Mouse (Mus musculus): ENCODE measurements around the gene St6galnac3. TPM values are rescaled to one million over a fixed set of nuclear protein-coding genes. Genes with fewer than 3 reads are reported as not detected.

St6galnac3 gene
- total and polyA plus RNA-seq, 3 experiments: 2.2 to 5.2 (median 4.9) TPM

DNA sequence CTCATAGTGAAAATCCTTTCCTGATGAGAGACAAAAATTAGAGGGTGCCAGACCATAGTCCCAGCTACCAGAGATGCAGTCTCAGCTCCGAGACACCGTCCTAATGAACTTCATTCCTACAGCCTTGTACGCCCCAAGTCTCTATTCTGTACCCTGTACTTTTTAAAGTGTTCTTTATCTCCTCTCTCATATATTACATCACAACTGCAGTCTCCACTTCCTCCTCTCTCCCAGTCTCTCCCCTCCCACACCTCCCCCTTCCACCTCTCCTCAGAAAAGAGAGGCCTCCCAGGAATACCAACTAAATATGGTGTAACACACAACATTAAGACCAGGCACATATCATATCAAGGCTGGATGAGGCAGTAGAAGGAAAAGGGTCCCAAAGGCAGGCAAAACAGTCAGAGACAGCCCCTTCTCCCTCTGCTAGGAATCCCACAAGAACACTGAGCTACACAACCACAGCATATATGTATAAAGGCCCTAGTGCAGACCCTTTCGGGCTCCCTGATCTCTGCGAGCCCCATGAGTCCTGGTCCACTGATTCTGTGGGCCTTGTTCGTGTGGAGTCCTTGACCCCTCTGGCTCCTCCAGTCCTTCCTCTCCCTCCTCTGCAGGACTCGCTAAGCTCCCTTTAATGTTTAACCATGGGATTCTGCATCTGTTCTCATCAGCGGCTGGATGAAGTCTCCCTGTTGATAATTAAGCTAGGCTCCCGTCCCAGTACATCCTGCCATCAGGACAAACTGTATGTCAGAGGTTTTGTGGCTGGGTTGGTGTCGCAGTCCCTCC lies 502.2 kb downstream of the St6galnac3 start:
- Histone ChIP-seq H3K79me2 (replicated peaks; ENCODE audit: control insufficient read depth, insufficient read depth, low read length) (no peaks in the 10 kb centered on the region), H3K9ac (ENCODE audit: low read depth, low read length) (no peak overlapping the region), H3K4me3 (no peak overlapping the region), H3K36me3 (ENCODE audit: control insufficient read depth, insufficient read depth, low read length) (no peaks in the 10 kb centered on the region), H3K4me1 (ENCODE audit: control insufficient read depth, insufficient read depth, low read length) (no peaks in the 10 kb centered on the region), H3K27ac (no peak overlapping the region), H3K27me3 (ENCODE audit: control insufficient read depth, insufficient read depth, low read length) (no peaks in the 10 kb centered on the region)
- WGBS: 81% methylated on average over 10 of the region's 10 CpGs
- TF ChIP-seq EP300 (IDR thresholded peaks at IDR 0.05; ENCODE audit: insufficient read depth, low read depth, low read length) (no peak), CTCF (IDR thresholded peaks at IDR 0.05) (no peak), POLR2A (IDR thresholded peaks at IDR 0.05; ENCODE audit: insufficient read depth, low read depth, low read length) (no peak)
- intact Hi-C loops (cut with DNase I): no loop called here
- no peak for DNase-seq

DNA sequence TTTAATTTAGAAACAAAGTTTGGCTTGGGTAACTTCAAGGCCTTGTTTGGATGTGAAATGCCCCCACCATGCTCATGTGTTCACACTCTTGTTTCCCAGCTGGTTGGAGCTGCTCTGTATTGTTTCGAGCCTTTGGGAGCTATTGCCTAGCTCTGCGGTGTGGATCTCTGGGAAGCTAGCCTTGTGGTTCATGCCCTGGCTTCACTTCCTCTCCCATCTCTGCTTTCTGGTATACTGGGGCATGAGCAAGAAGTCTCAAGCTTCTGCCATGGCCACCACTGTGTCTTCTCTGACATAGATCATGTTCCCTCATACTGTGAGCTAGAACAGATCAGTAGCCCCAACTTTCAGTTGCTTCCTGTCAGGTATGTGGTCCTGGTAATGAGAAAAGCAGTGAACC lies 505.6 kb downstream of the St6galnac3 start:
- WGBS: 94% methylated on average over 2 of the region's 2 CpGs
- no peaks in the 10 kb centered on the region for H3K27me3 ChIP-seq (ENCODE audit: control insufficient read depth, insufficient read depth, low read length)
- intact Hi-C loops (cut with DNase I): no loop called here

DNA sequence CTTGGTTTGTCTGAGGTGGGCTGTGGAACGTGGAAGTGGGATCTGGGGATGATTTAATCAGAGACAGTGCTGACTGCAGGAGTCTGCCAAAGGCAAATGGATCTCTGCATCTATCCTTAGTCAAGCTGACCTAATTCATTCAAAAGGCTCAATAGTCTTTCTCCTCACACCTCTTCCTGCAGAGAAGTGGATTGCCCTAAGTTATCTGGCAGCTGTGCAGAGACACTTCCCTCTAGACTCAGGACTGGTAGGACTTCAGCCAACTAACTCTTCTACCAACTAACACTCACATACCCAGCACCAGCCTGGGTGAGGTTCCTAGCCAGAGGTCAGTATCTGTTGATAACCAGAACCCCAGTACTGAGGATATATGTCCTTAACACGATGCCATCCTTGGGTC lies 516.8 kb downstream of the St6galnac3 start:
- no peak for TF ChIP-seq POLR2A (IDR thresholded peaks at IDR 0.05; ENCODE audit: insufficient read depth, low read depth, low read length)
- no peak for TF ChIP-seq CTCF (IDR thresholded peaks at IDR 0.05)
- no peak for TF ChIP-seq EP300 (IDR thresholded peaks at IDR 0.05; ENCODE audit: insufficient read depth, low read depth, low read length)
- 63% methylated on average over 2 of the region's 2 CpGs for WGBS
- no peak for DNase-seq

More for the DNA sequence above, 505.6 kb downstream of the St6galnac3 start:
- Histone ChIP-seq H3K36me3 (ENCODE audit: control insufficient read depth, insufficient read depth, low read length) (no peaks in the 10 kb centered on the region), H3K27ac (no peak overlapping the region), H3K79me2 (replicated peaks; ENCODE audit: control insufficient read depth, insufficient read depth, low read length) (no peaks in the 10 kb centered on the region), H3K4me3 (no peak overlapping the region), H3K4me1 (ENCODE audit: control insufficient read depth, insufficient read depth, low read length) (no peaks in the 10 kb centered on the region), H3K9ac (ENCODE audit: low read depth, low read length) (no peak overlapping the region)
- no peak for TF ChIP-seq CTCF (IDR thresholded peaks at IDR 0.05)
- no peak for TF ChIP-seq POLR2A (IDR thresholded peaks at IDR 0.05; ENCODE audit: insufficient read depth, low read depth, low read length)
- no peak for TF ChIP-seq EP300 (IDR thresholded peaks at IDR 0.05; ENCODE audit: insufficient read depth, low read depth, low read length)
- DNase-seq: no peak

DNA sequence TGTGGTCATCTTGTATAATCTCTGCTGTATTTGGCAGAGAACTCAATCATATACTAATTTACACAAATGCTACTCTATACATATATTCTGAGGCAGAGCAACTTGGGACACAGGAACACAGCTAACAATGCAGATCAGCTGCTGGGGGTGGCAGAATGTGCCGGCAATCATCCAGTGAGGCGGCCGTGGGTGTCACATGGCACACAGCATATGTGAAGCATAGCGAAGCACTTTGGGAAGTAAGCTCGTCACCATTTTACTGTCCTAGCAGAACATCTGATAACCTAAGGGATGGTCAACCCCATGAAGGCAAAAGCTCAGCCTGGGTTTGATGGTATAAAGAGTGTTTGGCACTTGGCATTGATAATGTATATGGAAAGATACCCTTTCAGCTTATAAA lies 520.9 kb downstream of the St6galnac3 start:
- intact Hi-C loops (cut with DNase I): no loop called here
- Histone ChIP-seq H3K27me3 (ENCODE audit: control insufficient read depth, insufficient read depth, low read length) (no peaks in the 10 kb centered on the region), H3K9ac (ENCODE audit: low read depth, low read length) (no peak overlapping the region), H3K4me1 (ENCODE audit: control insufficient read depth, insufficient read depth, low read length) (no peaks in the 10 kb centered on the region), H3K4me3 (no peak overlapping the region), H3K36me3 (ENCODE audit: control insufficient read depth, insufficient read depth, low read length) (no peaks in the 10 kb centered on the region), H3K79me2 (replicated peaks; ENCODE audit: control insufficient read depth, insufficient read depth, low read length) (no peaks in the 10 kb centered on the region), H3K27ac (no peak overlapping the region)
- TF ChIP-seq CTCF (IDR thresholded peaks at IDR 0.05): no peak
- no peak for TF ChIP-seq POLR2A (IDR thresholded peaks at IDR 0.05; ENCODE audit: insufficient read depth, low read depth, low read length)
- TF ChIP-seq EP300 (IDR thresholded peaks at IDR 0.05; ENCODE audit: insufficient read depth, low read depth, low read length): no peak
- 94% methylated on average over 5 of the region's 5 CpGs for WGBS
- DNase-seq: no peak

More for the DNA sequence above, 516.8 kb downstream of the St6galnac3 start:
- no peak overlapping the region for H3K9ac ChIP-seq (ENCODE audit: low read depth, low read length)
- H3K79me2 ChIP-seq (replicated peaks; ENCODE audit: control insufficient read depth, insufficient read depth, low read length): no peaks in the 10 kb centered on the region
- H3K4me1 ChIP-seq (ENCODE audit: control insufficient read depth, insufficient read depth, low read length): no peaks in the 10 kb centered on the region
- no peaks in the 10 kb centered on the region for H3K27me3 ChIP-seq (ENCODE audit: control insufficient read depth, insufficient read depth, low read length)
- H3K27ac ChIP-seq: no peak overlapping the region
- H3K36me3 ChIP-seq (ENCODE audit: control insufficient read depth, insufficient read depth, low read length): no peaks in the 10 kb centered on the region
- intact Hi-C loops (cut with DNase I): loop anchor here (5.0 kb wide), 1 partner anchor 39 kb away; no protein-coding TSS in a partner anchor
- no peak overlapping the region for H3K4me3 ChIP-seq

DNA sequence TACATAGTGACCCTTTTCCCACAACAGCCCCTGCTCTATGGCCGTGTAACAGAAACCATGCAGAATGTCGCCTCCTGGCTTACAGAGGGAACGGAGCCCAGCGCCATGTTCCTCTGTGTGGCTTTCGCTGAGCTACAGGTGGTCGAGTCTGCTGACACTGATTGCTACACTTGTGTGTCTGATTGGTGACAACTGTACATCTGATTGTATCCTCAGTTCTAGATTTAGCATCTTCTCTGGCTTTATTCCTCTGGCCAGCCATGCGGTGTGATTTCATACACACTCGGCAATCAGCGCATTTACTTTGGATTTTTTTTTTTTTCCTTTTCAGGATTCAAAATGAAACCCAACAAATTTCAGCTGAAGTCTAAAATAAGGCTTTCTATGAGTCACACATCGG lies 523.1 kb downstream of the St6galnac3 start:
- Histone ChIP-seq H3K36me3 (ENCODE audit: control insufficient read depth, insufficient read depth, low read length) (no peaks in the 10 kb centered on the region), H3K4me1 (ENCODE audit: control insufficient read depth, insufficient read depth, low read length) (no peaks in the 10 kb centered on the region), H3K79me2 (replicated peaks; ENCODE audit: control insufficient read depth, insufficient read depth, low read length) (no peaks in the 10 kb centered on the region), H3K27me3 (ENCODE audit: control insufficient read depth, insufficient read depth, low read length) (no peaks in the 10 kb centered on the region), H3K27ac (no peak overlapping the region), H3K9ac (ENCODE audit: low read depth, low read length) (no peak overlapping the region), H3K4me3 (no peak overlapping the region)
- 89% methylated on average over 10 of the region's 10 CpGs for WGBS
- DNase-seq: no peak
- intact Hi-C loops (cut with DNase I): no loop called here
- TF ChIP-seq CTCF (IDR thresholded peaks at IDR 0.05) (no peak), POLR2A (IDR thresholded peaks at IDR 0.05; ENCODE audit: insufficient read depth, low read depth, low read length) (no peak), EP300 (IDR thresholded peaks at IDR 0.05; ENCODE audit: insufficient read depth, low read depth, low read length) (no peak)

DNA sequence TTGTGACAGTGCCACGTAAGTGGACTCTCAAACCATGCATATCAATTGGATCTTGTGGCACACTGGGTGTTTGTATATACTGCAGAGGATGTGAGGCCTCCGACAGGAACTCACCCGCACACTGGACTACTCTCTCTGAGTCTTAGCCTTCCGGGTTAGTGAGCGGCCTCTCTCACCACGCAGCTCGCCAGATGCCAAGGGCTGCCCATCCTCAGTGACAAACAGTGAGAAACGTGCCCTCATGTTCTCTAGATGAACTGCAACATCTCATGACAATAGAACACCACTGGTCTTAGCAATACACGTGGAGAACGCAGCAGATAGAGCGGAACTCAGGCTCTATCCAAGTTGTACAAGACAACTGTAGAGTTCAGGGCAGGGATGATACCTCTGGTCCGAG lies 524.2 kb downstream of the St6galnac3 start:
- Histone ChIP-seq H3K36me3 (ENCODE audit: control insufficient read depth, insufficient read depth, low read length) (no peaks in the 10 kb centered on the region), H3K27ac (no peak overlapping the region), H3K27me3 (ENCODE audit: control insufficient read depth, insufficient read depth, low read length) (no peaks in the 10 kb centered on the region), H3K4me3 (no peak overlapping the region), H3K4me1 (ENCODE audit: control insufficient read depth, insufficient read depth, low read length) (no peaks in the 10 kb centered on the region), H3K9ac (ENCODE audit: low read depth, low read length) (no peak overlapping the region), H3K79me2 (replicated peaks; ENCODE audit: control insufficient read depth, insufficient read depth, low read length) (no peaks in the 10 kb centered on the region)
- TF ChIP-seq EP300 (IDR thresholded peaks at IDR 0.05; ENCODE audit: insufficient read depth, low read depth, low read length): no peak
- TF ChIP-seq POLR2A (IDR thresholded peaks at IDR 0.05; ENCODE audit: insufficient read depth, low read depth, low read length): no peak
- TF ChIP-seq CTCF (IDR thresholded peaks at IDR 0.05): no peak
- intact Hi-C loops (cut with DNase I): no loop called here
- DNase-seq: no peak
- WGBS: 90% methylated on average over 12 of the region's 12 CpGs
